Mouse (Mus musculus) hindbrain, embryonic 10.5 days (tissue): ENCODE data around the gene Btbd6. TPM values are rescaled to one million over a fixed set of nuclear protein-coding genes. Genes with fewer than 3 reads are reported as not detected.

Experiments
- DNase-seq: peaks from one replicate; pipeline ENCODE4 v3.0.0-alpha.2; 2017; ENCODE audit warnings: low spot score
- H3K27ac ChIP-seq: fragments of 300-500 bp; sonication (generic); 2 replicates; pipeline ENCODE4 v1.5.1; 2016; ENCODE audit warnings: mild to moderate bottlenecking, moderate library complexity
- H3K27me3 ChIP-seq: fragments of 300-500 bp; sonication (generic); 2 replicates; pipeline ENCODE4 v1.6.1; 2016; ENCODE audit warnings: mild to moderate bottlenecking; ENCODE audit not compliant: poor library complexity, insufficient read depth, severe bottlenecking
- H3K36me3 ChIP-seq: fragments of 300-500 bp; sonication (generic); 2 replicates; pipeline ENCODE4 v1.6.1; 2016; ENCODE audit warnings: mild to moderate bottlenecking, moderate library complexity
- H3K4me1 ChIP-seq: fragments of 300-500 bp; sonication (generic); replicated peaks from 2 replicates; pipeline ENCODE4 v1.6.1; 2016; ENCODE audit warnings: mild to moderate bottlenecking
- H3K4me3 ChIP-seq: fragments of 300-500 bp; sonication (generic); 2 replicates; pipeline ENCODE4 v1.5.1; 2016; ENCODE audit warnings: mild to moderate bottlenecking, moderate library complexity
- H3K9me3 ChIP-seq: fragments of 300-500 bp; sonication (generic); 2 replicates; pipeline ENCODE4 v1.6.1; 2016; ENCODE audit warnings: mild to moderate bottlenecking, moderate library complexity
- WGBS: fragments of 180-500 bp; shearing (Covaris S2); methylation state at CpG from one replicate; pipeline ENCODE4 v1.1.7; 2016; 5-methylcytosine and 5-hydroxymethylcytosine counted together
- polyA plus RNA-seq: library from polyadenylated mRNA; unstranded; fragments of >200 nt; fragmentation: Nextera tagmentation; extraction: Ambion mirVana; gene quantifications from 2 replicates; pipeline ENCODE4 v1.2.1, GENCODE M21; 2016

Gene Btbd6
- polyA plus RNA-seq, 1 experiment from 2014 or later, result 27.2 TPM

DNA sequence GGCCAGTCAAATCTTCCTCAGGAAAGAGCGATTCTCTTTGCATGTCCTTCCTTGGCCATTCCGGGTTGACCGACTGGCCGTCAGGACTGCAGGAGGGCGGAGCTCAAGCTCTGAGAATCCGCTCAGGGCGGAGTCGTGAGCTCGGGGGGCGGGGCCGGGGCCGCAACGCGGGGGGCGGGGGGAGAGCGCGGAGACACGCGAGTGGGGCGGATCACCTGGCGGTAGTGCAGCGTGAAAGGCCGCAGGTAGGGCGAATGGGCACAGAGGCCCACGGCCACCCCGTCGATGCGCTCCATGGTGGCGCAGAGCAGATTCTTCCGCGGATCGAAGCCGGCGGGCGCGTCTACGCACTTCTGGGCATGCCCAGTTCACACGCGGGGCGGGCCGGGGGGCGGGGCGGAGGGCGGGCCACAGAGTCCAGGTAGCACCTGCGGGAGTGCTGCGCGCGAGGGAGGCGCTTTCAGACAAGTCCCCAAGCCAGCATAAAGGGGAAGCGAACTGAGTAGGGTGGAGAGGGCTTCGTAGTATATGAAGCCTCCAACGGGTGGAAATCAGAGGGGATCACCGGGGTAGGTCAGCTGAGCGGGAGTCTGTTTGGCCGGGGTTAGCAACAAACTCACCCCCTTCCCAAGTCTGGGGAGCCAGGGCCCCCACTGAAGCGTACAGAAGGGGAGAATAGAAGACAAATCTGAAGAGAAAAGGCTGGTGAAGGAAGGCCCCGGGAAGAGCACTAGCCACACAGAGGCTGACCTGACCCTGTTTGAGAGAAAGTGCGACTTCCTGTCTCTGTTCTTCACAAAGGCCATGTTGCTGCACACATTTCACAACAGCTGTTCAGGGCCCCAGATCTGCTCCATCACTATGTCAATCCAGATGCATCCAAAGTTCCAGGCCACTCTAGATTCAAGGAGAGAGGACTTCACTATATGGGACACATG lies 34.2 kb upstream of the Btbd6 start, which contains the start of gene Nudt14:
Nudt14 (minus strand) TSS at position 349 of the 938 bp plus-strand sequence.
- H3K36me3 ChIP-seq, result no peaks in the 10 kb centered on the region
- peak within 1 kb of the TSS; percentile 85 for H3K4me3 ChIP-seq
- peaks cover 9% of the 10 kb centered on the region; the same call in 1 of the 2 replicates for H3K27me3 ChIP-seq
- no peaks in the 10 kb centered on the region for H3K9me3 ChIP-seq
- 3% methylated on average over 58 of the region's 58 CpGs for WGBS
- H3K4me1 ChIP-seq, result peaks cover 59% of the 10 kb centered on the region
- peak within 1 kb of the TSS; percentile 97 for H3K27ac ChIP-seq
- peak; percentile 85 for DNase-seq

DNA sequence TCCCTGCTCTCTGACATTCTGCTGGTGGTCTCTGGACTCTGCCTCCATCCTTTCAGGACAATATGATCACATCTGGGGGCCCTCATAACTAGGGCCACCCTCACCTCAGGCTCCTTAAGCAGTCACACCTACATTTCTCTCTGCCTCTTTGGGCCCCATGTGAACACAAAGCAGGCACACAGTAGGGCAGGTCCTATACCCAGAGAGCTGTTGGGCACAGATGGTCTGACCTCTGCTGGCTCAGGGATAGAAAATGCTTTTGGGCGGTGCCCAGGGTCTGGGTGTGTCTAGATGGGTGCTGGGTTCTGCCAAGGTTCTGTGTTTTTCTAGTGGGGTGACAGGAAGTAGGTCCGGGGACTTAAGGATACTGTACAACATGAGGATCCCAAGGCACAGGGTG lies 32.6 kb upstream of the Btbd6 start:
- no peak overlapping the region for H3K4me3 ChIP-seq
- whole genome bisulfite sequencing, result 88% methylated on average over 2 of the region's 2 CpGs
- H3K9me3 ChIP-seq, result no peaks in the 10 kb centered on the region
- H3K36me3 ChIP-seq, result no peaks in the 10 kb centered on the region
- H3K27me3 ChIP-seq, result peaks cover 9% of the 10 kb centered on the region; the same call in 1 of the 2 replicates
- H3K4me1 ChIP-seq, result peaks cover 60% of the 10 kb centered on the region
- no peak for DNase-seq
- H3K27ac ChIP-seq, result no peak overlapping the region

DNA sequence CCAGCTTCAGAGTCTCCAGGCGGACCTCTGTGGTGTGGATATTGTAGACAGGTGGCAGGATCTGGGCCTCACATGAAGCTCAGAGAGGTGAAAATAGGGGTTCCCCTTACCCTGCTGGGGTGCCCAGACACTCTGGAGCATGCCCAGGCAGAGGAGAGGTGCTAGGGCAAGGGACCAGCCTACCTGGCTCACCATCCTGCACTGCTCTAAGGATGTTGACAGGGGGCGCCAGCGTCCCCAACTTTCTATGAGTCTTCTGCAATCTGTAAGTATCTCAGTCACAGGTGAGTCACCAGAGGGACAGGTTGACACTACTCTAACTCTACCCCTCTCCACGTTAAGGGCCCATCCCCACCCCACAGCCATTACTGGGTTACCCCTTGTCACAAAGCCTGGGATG lies 29.0 kb upstream of the Btbd6 start:
- Histone ChIP-seq H3K27ac (peak overlapping the region; percentile 46; the same call in 1 of the 2 replicates), H3K4me1 (peaks cover 59% of the 10 kb centered on the region)
- 26% methylated on average over 4 of the region's 4 CpGs for WGBS

DNA sequence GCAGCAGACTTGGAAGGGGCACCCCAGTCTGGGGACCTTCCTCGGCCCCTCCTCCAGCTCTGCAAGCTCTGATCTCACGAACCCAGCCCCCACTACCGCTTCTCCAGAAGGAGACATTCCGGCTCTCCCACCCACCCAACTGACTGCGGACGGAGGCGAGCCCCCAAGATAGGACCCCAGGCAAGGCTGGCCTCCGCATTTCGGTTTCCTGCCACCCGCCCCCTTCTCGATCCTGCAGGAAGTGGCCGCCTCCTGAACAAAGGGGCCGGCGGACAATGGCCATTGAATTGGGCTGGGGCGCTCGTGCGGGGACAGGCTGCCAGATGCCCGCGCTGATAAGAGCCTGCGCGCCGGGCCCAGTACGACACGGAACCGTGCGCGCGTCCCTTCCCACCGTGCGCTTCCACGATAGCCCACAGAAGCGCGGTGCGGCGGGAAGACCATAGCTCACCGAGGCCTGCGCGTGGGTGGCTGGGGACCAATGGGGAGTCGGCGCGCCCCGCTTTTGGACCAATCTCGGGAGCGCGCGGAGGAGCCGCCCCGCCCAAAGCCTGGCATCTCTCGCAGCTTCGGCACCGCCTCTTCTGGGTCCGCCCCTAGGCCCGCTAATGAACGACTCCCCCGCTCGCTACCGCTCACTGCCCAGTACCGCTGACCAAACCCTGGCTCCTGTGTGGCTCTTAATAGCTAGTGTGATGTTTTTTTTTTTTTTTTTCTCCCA lies 26.1 kb upstream of the Btbd6 start:
- H3K4me1 ChIP-seq, result peaks cover 57% of the 10 kb centered on the region

More for the DNA sequence above, 29.0 kb upstream of the Btbd6 start:
- Histone ChIP-seq H3K4me3 (no peak overlapping the region), H3K9me3 (no peaks in the 10 kb centered on the region), H3K36me3 (no peaks in the 10 kb centered on the region), H3K27me3 (peaks cover 16% of the 10 kb centered on the region; the same call in 1 of the 2 replicates)
- DNase-seq, result no peak

DNA sequence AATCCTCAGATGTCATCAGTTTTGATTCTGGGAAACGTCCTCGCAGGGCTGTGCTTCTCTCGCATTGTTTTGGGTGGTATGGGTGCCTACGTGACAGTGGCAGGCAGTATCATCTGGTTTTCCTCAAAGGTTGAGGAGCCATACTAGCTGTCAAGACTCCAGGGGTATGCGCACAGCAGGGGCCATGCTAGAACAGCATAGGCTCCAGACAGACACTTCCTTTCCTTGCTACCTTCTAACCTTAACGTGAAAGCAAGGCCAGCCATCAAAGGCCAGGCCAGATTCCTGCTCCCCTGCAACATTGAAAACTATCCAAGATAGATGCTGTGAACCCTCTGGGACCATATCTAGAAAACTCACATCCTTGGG lies 25.5 kb upstream of the Btbd6 start:
- Histone ChIP-seq H3K9me3 (no peaks in the 10 kb centered on the region), H3K27me3 (peaks cover 7% of the 10 kb centered on the region; the same call in 1 of the 2 replicates), H3K36me3 (no peaks in the 10 kb centered on the region), H3K4me1 (peaks cover 57% of the 10 kb centered on the region), H3K4me3 (peak overlapping the region; percentile 73), H3K27ac (peak overlapping the region; percentile 98)
- 9% methylated on average over 6 of the region's 6 CpGs for WGBS
- DNase-seq, result no peak

More for the DNA sequence above, 26.1 kb upstream of the Btbd6 start:
- WGBS, result under 1% methylated on average over 58 of the region's 58 CpGs
- peak overlapping the region; percentile 98 for H3K27ac ChIP-seq
- DNase-seq, result peak; percentile 91
- peak overlapping the region; percentile 73 for H3K4me3 ChIP-seq
- H3K36me3 ChIP-seq, result no peaks in the 10 kb centered on the region
- H3K27me3 ChIP-seq, result peaks cover 7% of the 10 kb centered on the region; the same call in 1 of the 2 replicates
- H3K9me3 ChIP-seq, result no peaks in the 10 kb centered on the region

DNA sequence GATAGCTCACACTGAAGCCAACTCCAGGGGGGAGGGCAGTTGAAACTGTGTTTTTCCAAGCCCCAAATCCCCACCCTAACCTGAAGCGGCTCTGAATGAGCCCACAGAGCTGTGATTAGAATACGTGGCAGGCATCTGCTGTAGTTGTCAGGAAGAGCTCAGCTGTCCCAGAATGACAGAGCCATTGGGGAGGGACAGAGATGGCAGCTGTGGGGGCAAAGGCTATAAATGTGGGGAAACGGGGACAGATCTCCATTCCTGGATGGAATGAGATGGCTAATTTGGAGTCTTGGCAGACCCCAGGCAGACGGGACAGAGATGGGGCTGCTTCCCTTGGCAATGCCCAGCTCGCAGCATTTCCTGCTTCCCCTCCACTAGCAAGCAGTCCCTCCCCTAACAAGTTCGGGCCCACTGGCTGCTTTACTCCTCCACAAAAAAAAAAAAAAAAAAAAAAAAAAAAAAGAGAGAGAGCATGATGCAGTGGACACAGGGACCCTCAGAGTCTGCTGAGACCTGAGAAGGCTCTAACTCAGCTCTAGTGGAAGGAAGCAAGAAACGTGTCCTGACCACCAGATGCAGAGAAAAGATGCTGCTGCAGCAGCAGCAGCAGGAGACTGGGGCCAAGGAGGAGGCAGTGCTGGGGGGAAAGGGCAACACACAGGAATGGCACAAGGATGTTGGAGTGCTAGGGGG lies 25.0 kb upstream of the Btbd6 start:
- H3K27ac ChIP-seq, result peak overlapping the region; percentile 98
- no peak for DNase-seq
- no peak overlapping the region for H3K4me3 ChIP-seq
- 25% methylated on average over 7 of the region's 7 CpGs for WGBS
- 0 out of 2 replicates have a peak, but pooled peaks cover under 1% of the 10 kb centered on the region for H3K36me3 ChIP-seq
- peaks cover 57% of the 10 kb centered on the region for H3K4me1 ChIP-seq
- peaks cover 7% of the 10 kb centered on the region; the same call in 1 of the 2 replicates for H3K27me3 ChIP-seq
- no peaks in the 10 kb centered on the region for H3K9me3 ChIP-seq

DNA sequence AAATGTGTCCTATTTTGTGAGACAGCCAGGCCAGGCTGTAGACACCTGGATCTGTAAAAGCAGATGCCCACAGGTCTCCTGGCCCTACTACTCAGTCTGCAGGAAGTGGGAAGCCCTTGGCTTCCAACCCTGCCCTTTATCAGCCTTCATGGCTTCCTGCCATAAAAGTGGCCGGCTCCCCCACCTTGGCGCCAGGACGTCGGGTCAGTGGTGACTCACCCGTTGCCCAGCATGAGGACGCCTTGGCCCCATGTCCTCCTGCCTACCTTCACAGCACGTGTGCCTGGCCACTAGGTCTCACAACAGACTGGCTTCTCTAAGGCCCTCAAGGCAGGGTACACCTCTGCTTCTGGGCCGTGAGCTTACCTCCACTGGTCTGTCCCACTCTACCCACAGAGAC lies 23.8 kb upstream of the Btbd6 start:
- 0 out of 2 replicates have a peak overlapping the region, but pooled peaks have one; percentile 35 for H3K27ac ChIP-seq
- 77% methylated on average over 8 of the region's 8 CpGs for WGBS

DNA sequence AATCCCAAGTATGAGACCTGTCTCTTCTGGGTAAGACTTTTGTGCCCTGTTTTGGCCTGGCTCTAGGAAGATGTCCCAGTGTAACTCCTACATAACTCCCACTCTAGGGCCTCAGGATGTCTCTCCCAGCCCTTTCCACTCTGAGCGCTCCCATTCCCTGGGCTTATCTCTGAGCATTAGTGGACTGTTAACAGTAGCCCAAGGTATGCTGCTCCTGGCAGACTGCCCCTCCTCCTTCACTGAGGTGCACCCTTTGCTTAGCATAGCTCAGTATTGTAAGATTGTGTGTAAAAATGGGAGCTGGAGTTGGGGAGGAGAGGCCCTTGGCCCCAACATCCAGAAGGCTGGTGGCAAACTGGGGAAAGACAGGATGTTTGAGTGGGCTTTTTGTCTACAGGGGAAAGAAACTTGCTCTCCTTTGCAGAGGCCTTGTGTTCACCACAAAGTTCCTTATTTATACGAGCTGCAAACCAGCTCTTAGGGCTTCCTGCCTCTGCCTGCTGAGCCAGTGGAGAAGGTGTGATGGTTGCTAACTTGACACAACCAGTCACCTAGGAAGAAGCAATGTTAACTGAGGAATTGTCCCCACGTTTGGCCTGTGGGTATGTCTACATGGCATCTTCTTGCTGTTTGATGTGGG lies 23.2 kb upstream of the Btbd6 start:
- 73% methylated on average over 3 of the region's 3 CpGs for WGBS
- H3K27ac ChIP-seq, result 0 out of 2 replicates have a peak overlapping the region, but pooled peaks have one; percentile 35
- no peak for DNase-seq

More for the DNA sequence above, 23.8 kb upstream of the Btbd6 start:
- H3K36me3 ChIP-seq, result peaks cover 10% of the 10 kb centered on the region
- H3K27me3 ChIP-seq, result peaks cover 7% of the 10 kb centered on the region; the same call in 1 of the 2 replicates
- DNase-seq, result no peak
- H3K4me3 ChIP-seq, result no peak overlapping the region
- peaks cover 51% of the 10 kb centered on the region for H3K4me1 ChIP-seq
- no peaks in the 10 kb centered on the region for H3K9me3 ChIP-seq

DNA sequence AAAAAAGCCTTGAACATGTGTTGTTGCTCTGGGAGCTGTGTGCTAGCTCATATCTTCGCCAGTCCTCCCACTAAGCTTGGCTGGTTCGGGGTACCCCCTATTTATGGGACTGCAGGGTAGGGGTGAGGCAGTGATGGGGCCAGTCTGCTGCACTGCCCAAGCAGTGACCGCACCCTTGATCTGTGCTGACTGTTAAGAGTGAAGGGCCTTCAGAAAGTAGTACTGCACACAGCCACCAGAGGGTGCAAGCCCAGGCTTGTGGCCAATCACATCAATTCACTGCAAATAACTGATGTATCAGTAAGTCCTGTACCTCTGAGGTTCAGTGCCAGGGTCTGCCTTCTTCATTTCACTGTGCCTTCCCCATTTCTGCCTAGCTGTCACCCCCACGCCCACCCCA lies 20.5 kb upstream of the Btbd6 start:
- peak; percentile 78 for DNase-seq
- no peak overlapping the region for H3K4me3 ChIP-seq
- H3K27me3 ChIP-seq, result peaks cover 7% of the 10 kb centered on the region; the same call in 1 of the 2 replicates
- WGBS, result 35% methylated on average over 4 of the region's 4 CpGs
- H3K4me1 ChIP-seq, result peaks cover 20% of the 10 kb centered on the region
- peaks cover 43% of the 10 kb centered on the region for H3K36me3 ChIP-seq
- no peak overlapping the region for H3K27ac ChIP-seq
- H3K9me3 ChIP-seq, result no peaks in the 10 kb centered on the region

More for the DNA sequence above, 23.2 kb upstream of the Btbd6 start:
- Histone ChIP-seq H3K36me3 (peaks cover 17% of the 10 kb centered on the region), H3K9me3 (no peaks in the 10 kb centered on the region), H3K4me1 (peaks cover 45% of the 10 kb centered on the region), H3K4me3 (no peak overlapping the region), H3K27me3 (peaks cover 7% of the 10 kb centered on the region; the same call in 1 of the 2 replicates)

DNA sequence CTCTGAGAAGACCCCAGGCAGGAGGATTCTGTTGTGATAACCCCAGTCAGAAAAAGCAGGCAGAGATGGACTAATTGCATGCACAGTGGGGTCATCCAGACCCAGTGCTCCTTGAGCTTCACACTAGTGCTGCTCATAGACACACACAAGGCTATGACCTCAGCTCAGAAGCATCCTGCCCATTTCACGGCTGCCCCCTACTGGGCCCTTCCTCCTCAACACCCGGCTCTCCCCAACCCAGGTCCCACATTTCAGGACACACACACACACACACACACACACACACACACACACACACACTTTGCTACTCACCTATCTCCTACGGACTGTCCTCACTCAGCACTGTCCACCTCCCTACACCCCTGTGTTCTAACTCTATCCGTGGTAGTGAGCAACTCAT lies 18.0 kb upstream of the Btbd6 start:
- no peak overlapping the region for H3K27ac ChIP-seq
- H3K9me3 ChIP-seq, result no peaks in the 10 kb centered on the region
- no peaks in the 10 kb centered on the region for H3K27me3 ChIP-seq
- peaks cover 68% of the 10 kb centered on the region for H3K36me3 ChIP-seq
- 46% methylated on average over 4 of the region's 4 CpGs for WGBS
- peak; percentile 45 for DNase-seq
- H3K4me1 ChIP-seq, result 0 out of 2 replicates have a peak, but pooled peaks cover 4% of the 10 kb centered on the region
- no peak overlapping the region for H3K4me3 ChIP-seq

DNA sequence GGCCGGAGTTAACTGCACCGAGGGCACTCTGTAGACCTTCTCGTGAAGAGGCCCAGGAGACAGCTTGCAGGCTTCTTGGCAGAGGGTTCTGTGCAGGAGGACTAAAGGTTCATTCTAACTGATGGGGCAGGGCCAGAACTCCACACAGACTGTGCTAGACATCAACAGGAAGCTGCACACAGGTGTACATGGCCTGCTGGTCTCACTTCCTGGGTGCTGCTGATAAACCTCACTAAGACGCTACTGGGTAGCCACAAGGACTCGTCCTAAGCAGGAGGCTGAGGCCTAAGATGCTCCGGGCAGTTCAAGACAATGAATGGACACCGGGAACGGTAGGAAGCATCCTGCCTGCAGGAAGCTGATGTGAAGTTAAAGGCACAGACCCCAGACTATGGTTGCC lies 16.9 kb upstream of the Btbd6 start:
- no peaks in the 10 kb centered on the region for H3K27me3 ChIP-seq
- peaks cover 79% of the 10 kb centered on the region for H3K36me3 ChIP-seq
- H3K4me1 ChIP-seq, result 0 out of 2 replicates have a peak, but pooled peaks cover 4% of the 10 kb centered on the region
- H3K27ac ChIP-seq, result no peak overlapping the region
- no peak overlapping the region for H3K4me3 ChIP-seq
- no peak for DNase-seq
- WGBS, result 87% methylated on average over 8 of the region's 8 CpGs
- no peaks in the 10 kb centered on the region for H3K9me3 ChIP-seq

DNA sequence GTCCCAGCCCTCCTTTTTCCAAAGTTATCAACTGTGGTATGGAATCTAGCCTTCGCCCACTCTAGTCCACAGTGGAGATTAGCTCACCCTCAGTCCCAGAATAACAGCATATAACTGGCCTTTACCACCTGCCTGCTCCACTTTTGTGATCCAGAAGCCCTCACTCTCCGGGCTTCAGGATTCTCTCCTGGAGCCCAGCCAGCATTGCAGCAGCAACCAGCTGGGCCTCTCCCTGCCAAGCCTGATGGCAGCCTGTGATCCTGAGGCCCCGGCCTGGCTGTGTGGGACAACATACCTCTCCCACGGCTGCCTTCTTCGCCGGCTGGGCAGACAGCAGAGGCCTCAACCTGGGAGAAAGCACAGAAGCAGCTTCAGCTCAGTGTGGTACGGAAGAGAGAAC lies 14.9 kb upstream of the Btbd6 start:
- Histone ChIP-seq H3K27ac (no peak overlapping the region), H3K4me1 (0 out of 2 replicates have a peak, but pooled peaks cover 4% of the 10 kb centered on the region), H3K36me3 (peaks cover 98% of the 10 kb centered on the region), H3K27me3 (no peaks in the 10 kb centered on the region), H3K4me3 (no peak overlapping the region), H3K9me3 (no peaks in the 10 kb centered on the region)
- WGBS, result 92% methylated on average over 7 of the region's 7 CpGs
- DNase-seq, result no peak
